Mouse (Mus musculus): Measurements from ENCODE around the gene Ppp2r5b.
A peak's percentile ranks its signal among the peaks of the same experiment; 100 is the strongest.

Ppp2r5b gene

DNA sequence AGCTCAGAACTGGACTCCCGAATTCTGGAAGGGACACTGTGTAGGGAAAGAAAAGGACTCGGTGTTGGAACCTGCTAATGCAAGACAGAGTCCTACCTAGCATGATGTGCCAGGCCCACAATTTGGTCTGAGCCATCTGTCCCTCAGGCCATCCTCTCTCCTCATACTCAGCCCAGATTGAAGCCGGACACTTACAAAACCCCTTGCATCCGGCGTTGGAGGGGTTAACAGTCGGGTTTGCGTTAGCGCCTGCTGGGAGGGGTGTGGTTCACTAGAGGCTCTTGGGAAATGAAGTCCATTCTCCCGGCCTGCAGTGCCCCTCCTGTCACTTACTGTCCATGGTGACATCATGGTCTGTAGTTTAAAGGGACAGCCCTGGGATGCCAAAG lies 375 bp upstream of the Ppp2r5b start:
- DNase-seq (ENCODE audit: low read depth, low spot score), result peak; percentile 94

DNA sequence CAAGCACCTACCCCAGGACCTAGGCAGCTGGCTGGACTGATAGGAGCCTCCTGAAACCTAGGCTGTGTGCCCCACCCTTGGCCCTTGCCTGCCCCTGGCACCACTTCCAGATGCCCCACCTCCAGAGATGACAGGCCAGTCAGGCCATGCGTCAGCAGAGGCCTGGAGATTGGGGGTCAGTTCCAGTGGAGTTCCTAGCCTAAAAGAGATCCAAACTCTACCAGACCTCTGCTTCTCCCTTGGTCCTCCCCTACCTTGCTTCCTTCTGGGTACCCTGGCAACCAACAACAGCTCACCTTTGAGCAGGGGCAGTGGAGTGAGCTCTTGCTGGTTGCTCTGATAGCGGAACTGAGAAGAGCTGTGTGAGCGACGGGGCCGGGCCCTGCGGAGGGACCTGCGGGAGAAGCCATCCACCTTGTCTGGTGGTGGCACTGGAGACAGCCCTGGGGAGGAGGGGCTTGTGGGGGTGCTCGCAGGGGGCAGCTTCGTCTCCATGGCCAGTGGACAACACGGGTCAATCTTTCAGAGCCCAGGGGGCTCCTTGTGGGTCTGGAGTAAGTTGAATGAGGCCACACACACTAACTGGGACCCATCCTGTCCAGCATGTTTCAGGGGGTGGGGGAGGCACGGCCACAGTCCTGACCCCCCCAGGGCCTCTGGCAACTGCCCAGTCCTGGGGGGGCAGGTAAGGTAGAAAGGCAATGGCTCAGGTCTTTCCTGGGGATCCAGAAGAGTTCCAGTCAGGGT lies 1.2 kb downstream of the Ppp2r5b start:
- peak; percentile 42 for DNase-seq (ENCODE audit: low read depth, low spot score)

DNA sequence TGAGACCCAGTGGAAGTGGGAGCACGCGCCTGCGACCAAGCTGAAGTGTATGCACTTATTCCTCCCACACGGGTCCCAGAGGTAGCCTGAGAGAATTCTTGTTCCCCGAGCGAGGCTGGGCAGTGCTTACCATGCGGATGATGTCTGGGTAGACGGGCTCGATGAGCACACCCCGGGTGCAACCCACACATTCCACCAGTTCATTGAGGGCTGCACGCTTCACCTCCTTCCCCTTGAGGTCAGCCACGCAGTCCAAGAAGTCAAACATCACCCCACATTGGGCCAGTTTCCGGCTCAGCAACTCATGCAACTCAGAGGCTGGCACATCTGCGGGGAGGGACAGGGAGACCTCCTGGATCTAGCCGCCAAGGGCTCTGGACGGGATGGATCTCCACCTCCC lies 2.0 kb downstream of the Ppp2r5b start:
- no peak for DNase-seq (ENCODE audit: low read depth, low spot score)

DNA sequence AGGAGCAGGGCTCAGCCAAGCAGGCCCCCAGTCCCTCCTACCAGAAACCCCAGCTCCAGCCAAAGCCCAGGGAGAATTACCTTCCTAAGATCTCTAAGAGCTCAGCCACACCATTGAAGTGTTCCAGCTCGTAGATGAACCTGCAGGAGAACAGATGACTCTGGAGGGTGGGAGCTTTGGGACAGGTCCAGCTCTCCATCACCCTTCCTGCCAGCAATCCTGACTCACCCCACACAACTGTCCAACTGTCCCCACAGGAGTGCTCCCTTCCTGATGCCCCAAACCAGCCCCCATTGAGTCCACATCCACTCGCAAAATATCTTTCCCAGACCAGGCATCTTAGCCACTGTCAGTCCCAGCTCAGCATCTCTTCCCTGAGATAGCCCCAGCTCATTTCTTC lies 4.6 kb downstream of the Ppp2r5b start:
- no peak for DNase-seq (ENCODE audit: low read depth, low spot score)

DNA sequence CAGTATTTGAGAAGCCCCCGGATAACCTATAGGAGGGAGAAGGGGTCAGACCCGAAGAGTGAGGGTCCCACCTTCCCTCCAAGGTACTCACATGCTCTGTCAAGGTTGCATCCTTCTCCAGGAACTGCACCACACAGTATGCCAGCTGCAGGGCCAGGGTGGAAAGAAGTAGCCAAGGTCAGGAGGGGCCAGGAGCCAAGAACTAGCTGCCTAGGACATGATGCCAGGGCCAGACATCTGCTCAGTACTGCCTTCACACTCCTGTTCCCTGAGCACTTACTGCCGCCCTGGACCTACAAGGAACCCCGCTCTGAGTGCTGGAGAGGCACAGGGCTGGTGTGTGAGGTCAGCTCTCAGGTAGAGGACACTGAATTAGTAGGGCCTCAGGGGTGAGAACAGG lies 5.3 kb downstream of the Ppp2r5b start:
- no peak for DNase-seq (ENCODE audit: low read depth, low spot score)

DNA sequence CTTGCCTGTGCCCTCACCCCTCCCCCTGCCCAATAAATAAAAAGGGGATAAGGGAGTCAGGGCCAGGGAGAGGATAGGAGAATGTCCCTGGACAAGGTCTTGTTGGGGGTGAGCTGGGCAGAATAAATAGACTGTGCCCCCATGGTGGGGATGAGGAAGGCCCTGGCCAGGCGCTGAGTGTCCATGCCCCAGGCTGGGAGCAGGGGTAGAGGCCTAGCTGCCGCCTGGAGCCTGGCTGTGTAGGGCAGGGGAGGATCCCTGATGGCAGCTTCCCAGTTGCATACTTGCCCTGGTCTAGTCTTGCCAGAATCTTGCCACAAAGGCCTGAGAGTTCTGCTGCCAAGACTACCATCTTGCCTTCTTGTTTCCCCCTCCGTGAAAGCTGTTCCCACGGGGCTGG lies 7.8 kb downstream of the Ppp2r5b start:
- no peak for DNase-seq (ENCODE audit: low read depth, low spot score)

DNA sequence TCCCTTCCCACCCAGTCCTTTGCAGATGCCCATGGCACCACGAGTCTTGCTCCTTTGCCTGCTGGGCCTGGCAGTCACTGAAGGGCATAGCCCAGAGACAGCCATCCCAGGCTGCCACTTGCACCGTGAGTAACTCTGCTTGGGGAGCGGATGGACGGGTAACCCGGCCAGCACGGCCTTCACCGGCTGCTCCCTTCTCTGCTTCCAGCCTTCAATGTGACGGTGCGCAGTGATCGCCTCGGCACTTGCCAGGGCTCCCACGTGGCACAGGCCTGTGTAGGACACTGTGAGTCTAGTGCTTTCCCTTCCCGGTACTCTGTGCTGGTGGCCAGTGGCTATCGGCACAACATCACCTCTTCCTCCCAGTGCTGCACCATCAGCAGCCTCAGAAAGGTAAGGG lies 8.9 kb downstream of the Ppp2r5b start:
- DNase-seq (ENCODE audit: low read depth, low spot score), result no peak

DNA sequence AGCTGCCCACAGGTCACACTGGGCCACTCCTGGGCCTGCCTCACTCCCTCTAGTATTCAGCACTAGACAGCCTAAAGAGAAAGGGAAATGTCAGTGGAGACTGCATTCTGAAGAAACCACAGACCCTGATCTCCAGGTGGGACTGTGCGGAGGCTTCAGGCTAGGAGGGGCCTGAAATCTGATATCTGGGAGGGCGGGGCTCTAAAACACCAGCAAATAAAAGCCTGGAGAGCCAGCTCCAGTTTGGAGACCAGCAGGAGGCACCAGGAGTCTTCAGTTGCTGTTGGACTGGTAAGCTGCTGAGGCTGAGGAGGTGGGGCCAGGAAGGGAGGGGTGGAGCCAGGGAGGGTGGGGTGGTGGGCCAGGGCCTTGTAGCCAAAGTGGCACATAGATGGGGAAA lies 9.5 kb downstream of the Ppp2r5b start, which contains the start of gene Gpha2:
TSS of gene Gpha2 (plus strand) at position 246 of the 400 bp plus-strand sequence.
- DNase-seq (ENCODE audit: low read depth, low spot score), result no peak

DNA sequence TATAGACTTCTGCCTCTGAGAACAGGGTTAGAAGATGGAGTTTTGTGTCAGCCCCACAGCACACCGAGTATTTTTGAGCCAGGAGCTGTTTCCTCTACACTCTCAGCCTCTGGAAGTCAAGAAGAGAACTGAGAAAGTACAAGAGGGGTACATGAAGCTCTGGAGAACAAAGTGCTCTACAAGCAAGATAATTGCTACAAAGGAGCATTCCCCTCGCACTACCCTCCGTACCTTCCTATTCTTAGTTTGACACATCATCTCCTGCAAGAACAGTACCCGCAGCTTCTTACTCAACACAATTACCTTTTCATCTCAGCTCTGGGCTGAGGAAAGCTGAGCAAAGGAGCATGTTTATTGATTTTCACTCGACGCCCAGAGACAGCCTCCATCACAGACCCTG lies 17.1 kb downstream of the Ppp2r5b start:
- DNase-seq (ENCODE audit: low read depth, low spot score), result no peak

DNA sequence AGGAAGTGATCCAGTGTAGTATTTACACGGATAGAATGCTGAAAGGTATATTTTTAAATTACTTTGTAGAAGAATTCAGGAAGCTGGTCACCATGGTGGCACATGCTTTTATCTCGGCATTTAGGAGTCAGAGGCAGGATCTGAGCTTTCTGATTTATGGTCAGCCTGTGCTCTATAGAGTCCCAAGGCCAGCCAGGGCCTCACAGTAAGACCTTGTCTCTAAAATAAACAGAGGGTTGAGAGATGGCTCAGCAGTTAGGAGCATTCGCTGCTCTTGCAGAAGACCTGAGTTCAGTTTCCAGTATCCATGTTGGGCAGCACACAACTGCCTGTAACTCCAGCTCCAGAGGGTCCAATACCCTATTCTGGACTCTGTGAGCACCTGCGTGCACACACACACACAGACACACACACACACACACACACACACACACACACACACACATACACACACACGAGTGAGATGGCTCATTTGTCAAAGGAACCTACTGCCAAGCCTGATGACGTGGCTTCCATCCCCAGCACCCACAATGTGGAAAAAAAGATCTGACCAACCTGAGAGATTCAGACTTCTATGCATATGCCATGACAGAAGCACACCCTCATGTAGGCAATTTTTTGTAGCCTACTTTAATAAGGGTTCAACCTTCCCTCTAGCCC lies 19.5 kb downstream of the Ppp2r5b start:
- no peak for DNase-seq (ENCODE audit: low read depth, low spot score)

DNA sequence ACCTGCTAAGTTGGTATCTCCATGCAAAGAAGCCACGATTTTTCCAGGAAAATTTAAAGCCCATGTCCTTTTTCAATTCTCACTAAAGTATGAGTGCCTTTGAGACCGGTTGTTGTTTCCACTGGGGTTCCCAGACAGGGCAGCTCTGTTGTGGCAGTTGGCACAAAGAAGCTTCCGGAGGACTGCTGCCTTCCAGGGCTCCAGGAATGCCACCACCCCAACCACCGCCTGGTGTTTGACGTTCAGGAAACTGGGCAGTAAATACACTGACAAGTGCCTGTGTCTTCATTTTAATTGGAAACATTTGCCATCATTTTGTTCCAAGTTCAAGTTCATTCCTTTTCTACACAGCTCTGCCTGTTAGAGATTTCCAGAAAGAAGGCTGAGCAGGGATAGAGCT lies 29.0 kb downstream of the Ppp2r5b start:
- DNase-seq (ENCODE audit: low read depth, low spot score), result no peak

DNA sequence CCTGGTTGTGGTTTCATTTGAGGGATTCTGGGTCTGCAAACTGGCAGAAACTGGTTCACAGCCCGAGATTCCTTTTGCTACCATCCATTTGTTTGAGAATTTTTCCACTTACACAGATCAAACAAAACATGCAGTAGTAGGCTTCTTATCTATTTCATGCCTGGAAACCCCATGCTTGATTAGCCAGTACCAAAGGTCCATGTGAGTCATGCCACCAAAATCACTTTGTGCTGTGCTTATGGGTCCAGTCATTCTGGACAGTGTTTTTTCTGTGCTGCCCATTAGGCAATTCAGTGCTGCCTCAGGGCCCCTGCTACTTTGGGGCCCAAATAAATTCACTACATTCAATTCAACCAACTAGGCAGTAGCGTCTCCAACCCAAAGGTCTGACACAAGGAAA lies 31.4 kb downstream of the Ppp2r5b start:
- no peak for DNase-seq (ENCODE audit: low read depth, low spot score)

DNA sequence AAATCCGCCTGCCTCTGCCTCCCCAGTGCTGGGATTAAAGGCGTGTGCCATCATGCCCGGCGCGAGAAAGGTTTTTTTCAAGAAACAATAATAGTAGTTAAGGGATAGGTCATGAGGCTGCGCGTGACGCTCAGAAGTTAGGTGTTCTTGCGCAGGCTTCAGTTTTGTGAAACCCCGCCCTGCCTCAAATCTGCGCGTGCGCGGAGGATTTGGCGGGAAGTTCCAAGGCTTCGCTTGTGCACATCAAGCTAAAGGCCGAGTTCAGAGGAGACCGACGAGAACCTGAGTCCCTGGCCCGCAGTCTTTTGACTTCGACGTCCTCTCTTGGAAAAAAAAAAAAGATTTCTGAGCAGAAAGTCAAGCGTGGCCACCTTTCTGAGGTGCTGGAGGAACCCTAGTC lies 51.5 kb downstream of the Ppp2r5b start, which contains the start of gene Majin:
TSS of gene Majin (plus strand) at position 258 of the 400 bp plus-strand sequence.
- DNase-seq (ENCODE audit: low read depth, low spot score), result no peak

DNA sequence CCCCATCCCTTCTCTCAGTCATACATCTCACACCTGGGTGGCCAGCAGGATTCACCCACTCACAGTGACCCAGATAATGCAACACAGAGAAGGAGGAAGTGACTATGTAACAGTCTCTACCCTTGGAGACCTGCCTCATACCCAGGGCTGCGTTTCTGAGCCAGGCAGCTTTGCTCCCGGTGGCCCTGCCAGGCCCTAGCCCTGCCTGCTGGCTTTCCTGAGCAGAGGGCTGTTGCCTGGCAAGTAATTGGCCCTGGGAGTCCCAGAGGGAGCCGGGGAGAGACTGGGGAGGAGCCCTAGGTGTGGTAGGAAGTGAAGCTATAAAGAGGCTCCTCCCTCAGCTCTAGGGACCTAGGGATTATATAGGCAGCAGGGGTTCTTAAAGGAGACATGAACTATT lies 53.1 kb downstream of the Ppp2r5b start:
- no peak for DNase-seq (ENCODE audit: low read depth, low spot score)

DNA sequence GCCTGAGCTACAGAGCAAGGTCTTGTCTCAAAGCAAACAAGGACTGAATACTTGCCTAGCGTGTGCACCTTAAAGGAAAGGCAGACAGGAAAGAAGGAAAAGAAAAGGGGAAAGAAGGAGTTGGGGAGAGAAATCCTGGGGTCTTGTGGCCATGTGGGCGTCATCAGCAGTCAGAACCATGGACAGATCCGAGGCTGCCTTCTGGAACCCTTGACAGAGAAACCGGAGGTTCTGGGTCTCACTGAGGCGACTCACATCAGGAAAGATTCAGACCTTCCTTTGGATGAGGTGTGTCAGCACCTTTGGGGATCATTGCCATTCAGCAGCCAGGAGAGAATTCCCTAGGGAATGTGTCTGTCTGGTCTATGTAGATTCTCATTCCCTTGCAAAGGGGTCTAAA lies 54.0 kb downstream of the Ppp2r5b start:
- DNase-seq (ENCODE audit: low read depth, low spot score), result no peak

DNA sequence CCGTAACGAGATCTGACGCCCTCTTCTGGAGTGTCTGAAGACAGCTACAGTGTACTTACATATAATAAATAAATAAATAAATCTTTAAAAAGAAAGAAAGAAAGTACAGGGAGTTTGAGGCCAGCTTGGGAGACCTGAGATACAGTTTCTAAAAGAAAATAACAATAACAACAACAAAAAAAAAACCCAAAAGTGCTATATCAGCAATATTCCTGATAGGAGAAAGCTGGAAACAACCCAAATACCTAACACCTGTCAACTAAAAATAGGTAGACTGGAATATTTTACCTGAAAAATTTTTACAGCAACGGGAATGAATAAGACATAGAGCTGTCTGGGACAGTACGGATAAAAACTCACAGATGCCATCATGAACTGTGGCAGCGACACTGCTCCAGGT lies 56.9 kb downstream of the Ppp2r5b start:
- DNase-seq (ENCODE audit: low read depth, low spot score), result no peak

Data from skeletal muscle tissue, adult 2 months (tissue).